Mouse (Mus musculus) limb, embryonic 15.5 days (tissue): ENCODE measurements around the gene Gal3st1. TPM values are rescaled to one million over a fixed set of nuclear protein-coding genes. Genes with fewer than 3 reads are reported as not detected.

ENCODE experiments used
- ATAC-seq: fragments of 200-750 bp; cut with Nextera tagmentation; 2 replicates; pipeline ENCODE4 v1.8.0; 2017; ENCODE audit warnings: low read depth, moderate TSS enrichment; ENCODE audit not compliant: insufficient number of reproducible peaks, low FRiP score, low TSS enrichment
- H3K27ac ChIP-seq: fragments of 300-500 bp; sonication (generic); 2 replicates; pipeline ENCODE4 v1.5.1; 2015; ENCODE audit warnings: moderate library complexity, mild to moderate bottlenecking, inconsistent platforms
- H3K27me3 ChIP-seq: fragments of 300-500 bp; sonication (generic); 2 replicates; pipeline ENCODE4 v1.6.1; 2015; ENCODE audit warnings: inconsistent platforms
- H3K36me3 ChIP-seq: fragments of 300-500 bp; sonication (generic); 2 replicates; pipeline ENCODE4 v1.6.1; 2015; ENCODE audit warnings: inconsistent platforms
- H3K4me1 ChIP-seq: fragments of 300-500 bp; sonication (generic); 2 replicates; pipeline ENCODE4 v1.6.1; 2015; ENCODE audit warnings: inconsistent platforms
- H3K4me2 ChIP-seq: fragments of 300-500 bp; sonication (generic); 2 replicates; pipeline ENCODE4 v1.6.1; 2015; ENCODE audit warnings: mild to moderate bottlenecking, inconsistent platforms
- H3K4me3 ChIP-seq: fragments of 300-500 bp; sonication (generic); 2 replicates; pipeline ENCODE4 v1.5.1; 2015; ENCODE audit warnings: mild to moderate bottlenecking, inconsistent platforms
- H3K9ac ChIP-seq: fragments of 300-500 bp; sonication (generic); 2 replicates; pipeline ENCODE4 v1.6.1; 2015; ENCODE audit warnings: inconsistent platforms
- H3K9me3 ChIP-seq: fragments of 300-500 bp; sonication (generic); 2 replicates; pipeline ENCODE4 v1.6.1; 2016; ENCODE audit warnings: inconsistent platforms
- WGBS: fragments of 180-500 bp; shearing (Covaris S2); methylation state at CpG from one replicate; pipeline ENCODE4 v1.1.7; 2015; 5-methylcytosine and 5-hydroxymethylcytosine counted together
- polyA plus RNA-seq: library from polyadenylated mRNA; unstranded; fragments of >200 nt; fragmentation: Nextera tagmentation; extraction: Ambion mirVana; gene quantifications from 2 replicates; pipeline ENCODE4 v1.2.1, GENCODE M21; 2015

Gal3st1 gene
- polyA plus RNA-seq, 1 experiment from 2014 or later: 2.6 TPM

GRCm38 (mm10) chr11:3983863-3984745, 668 bp downstream of the Gal3st1 start:
- Histone ChIP-seq H3K36me3 (peaks cover 18% of the 10 kb centered on the region), H3K4me3 (peak overlapping the region; percentile 36), H3K4me2 (peak overlapping the region; percentile 56), H3K27me3 (no peaks in the 10 kb centered on the region), H3K9ac (no peak overlapping the region; the same call in 1 of the 2 replicates), H3K9me3 (no peaks in the 10 kb centered on the region), H3K27ac (no peak overlapping the region), H3K4me1 (peaks cover 13% of the 10 kb centered on the region)
- WGBS: 11% methylated on average over 15 of the region's 15 CpGs
- ATAC-seq: no peak

- 64% methylated on average over 3 of the region's 3 CpGs for WGBS
- H3K27ac ChIP-seq: no peak overlapping the region
- no peak overlapping the region for H3K4me3 ChIP-seq
- no peak overlapping the region for H3K4me2 ChIP-seq
- no peak overlapping the region for H3K9ac ChIP-seq
- no peaks in the 10 kb centered on the region for H3K9me3 ChIP-seq
- ATAC-seq: no peak
- H3K27me3 ChIP-seq: no peaks in the 10 kb centered on the region
- H3K36me3 ChIP-seq: no peaks in the 10 kb centered on the region
- no peaks in the 10 kb centered on the region for H3K4me1 ChIP-seq
Measured at GRCm38 (mm10) chr11:3989748-3990147, 6.3 kb downstream of the Gal3st1 start.

GRCm38 (mm10) chr11:3993132-3993531, 9.7 kb downstream of the Gal3st1 start:
- H3K4me3 ChIP-seq: no peak overlapping the region
- no peak for ATAC-seq
- H3K27me3 ChIP-seq: peaks cover 14% of the 10 kb centered on the region
- H3K4me1 ChIP-seq: peaks cover 5% of the 10 kb centered on the region
- H3K4me2 ChIP-seq: no peak overlapping the region
- 65% methylated on average over 6 of the region's 6 CpGs for WGBS
- H3K27ac ChIP-seq: no peak overlapping the region
- no peaks in the 10 kb centered on the region for H3K36me3 ChIP-seq
- H3K9me3 ChIP-seq: no peaks in the 10 kb centered on the region
- H3K9ac ChIP-seq: no peak overlapping the region

DNA sequence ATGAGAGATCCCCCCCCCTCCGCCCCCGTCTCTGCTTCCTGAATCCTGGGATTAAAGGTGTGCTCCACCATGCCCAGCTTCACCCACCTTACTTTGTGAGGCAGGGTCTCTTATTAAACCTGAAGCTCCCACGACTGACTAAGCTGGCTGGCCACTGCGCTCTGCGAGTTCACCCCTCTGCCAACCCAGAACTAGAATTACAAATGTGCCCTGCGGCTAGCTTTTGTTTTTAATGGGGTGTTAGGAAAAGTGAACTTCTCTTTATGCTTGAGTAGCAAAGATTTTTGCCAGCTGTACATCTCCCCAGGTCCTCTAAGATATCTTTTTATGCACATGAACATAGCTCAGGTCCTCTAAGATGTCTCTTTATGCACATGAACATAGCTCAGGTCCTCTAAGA, 10.5 kb downstream of the Gal3st1 start:
- no peak for ATAC-seq
- H3K4me2 ChIP-seq: no peak overlapping the region
- H3K9me3 ChIP-seq: no peaks in the 10 kb centered on the region
- peaks cover 22% of the 10 kb centered on the region for H3K27me3 ChIP-seq
- no peak overlapping the region for H3K27ac ChIP-seq
- WGBS: 66% methylated on average over 6 of the region's 6 CpGs
- no peak overlapping the region for H3K9ac ChIP-seq
- H3K4me1 ChIP-seq: peaks cover 13% of the 10 kb centered on the region
- no peaks in the 10 kb centered on the region for H3K36me3 ChIP-seq
- H3K4me3 ChIP-seq: no peak overlapping the region

DNA sequence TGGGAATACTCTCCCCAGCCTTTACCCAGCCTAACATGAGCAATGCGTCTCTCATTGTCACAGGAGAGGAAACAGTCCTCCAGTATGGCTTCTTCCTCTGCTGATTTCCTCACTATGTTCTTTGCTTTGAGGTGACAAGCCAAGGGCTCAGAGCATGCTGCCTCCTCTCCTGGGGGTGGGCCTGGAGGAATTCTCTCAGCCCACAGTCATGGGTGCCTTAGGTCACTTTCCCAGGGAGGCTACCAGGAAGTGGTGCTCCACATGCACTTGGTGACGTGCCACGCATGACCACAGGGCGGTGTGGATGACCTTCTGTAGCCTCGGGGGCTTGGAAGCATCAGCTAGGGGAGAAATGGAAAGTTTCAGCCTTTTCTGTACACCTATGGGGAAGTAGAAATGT, 12.1 kb downstream of the Gal3st1 start:
- ATAC-seq: no peak
- Histone ChIP-seq H3K9me3 (no peaks in the 10 kb centered on the region), H3K4me1 (peaks cover 14% of the 10 kb centered on the region), H3K4me3 (no peak overlapping the region), H3K36me3 (no peaks in the 10 kb centered on the region), H3K27me3 (peaks cover 24% of the 10 kb centered on the region), H3K4me2 (no peak overlapping the region), H3K27ac (no peak overlapping the region), H3K9ac (no peak overlapping the region)
- 77% methylated on average over 5 of the region's 5 CpGs for WGBS

DNA sequence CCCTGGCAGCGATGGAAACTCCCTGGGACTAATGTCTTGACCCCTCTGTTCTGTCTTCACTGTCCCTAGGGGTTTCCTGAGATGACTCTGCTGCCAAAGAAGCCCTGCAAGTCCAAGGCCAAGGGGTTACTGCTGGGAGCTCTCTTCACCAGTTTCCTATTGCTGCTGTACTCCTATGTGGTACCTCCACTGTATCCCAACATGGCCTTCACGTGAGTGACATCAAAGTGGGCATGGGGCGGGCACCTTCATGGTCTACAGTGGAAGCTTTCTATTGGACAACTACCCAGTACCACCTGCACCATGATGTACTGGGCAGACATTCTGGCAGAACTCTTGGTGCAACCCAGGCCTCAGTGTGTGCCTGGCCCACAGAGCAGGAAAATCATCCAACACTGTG, 13.4 kb downstream of the Gal3st1 start:
- peaks cover 24% of the 10 kb centered on the region for H3K27me3 ChIP-seq
- H3K4me1 ChIP-seq: peaks cover 14% of the 10 kb centered on the region
- 88% methylated on average over 3 of the region's 3 CpGs for WGBS
- H3K9me3 ChIP-seq: no peaks in the 10 kb centered on the region
- no peaks in the 10 kb centered on the region for H3K36me3 ChIP-seq
- no peak for ATAC-seq
- no peak overlapping the region for H3K4me2 ChIP-seq
- H3K9ac ChIP-seq: no peak overlapping the region
- no peak overlapping the region for H3K4me3 ChIP-seq
- H3K27ac ChIP-seq: no peak overlapping the region

GRCm38 (mm10) chr11:3997978-3998720, 14.7 kb downstream of the Gal3st1 start:
- WGBS: 5% methylated on average over 66 of the region's 66 CpGs
- Histone ChIP-seq H3K36me3 (no peaks in the 10 kb centered on the region), H3K9me3 (no peaks in the 10 kb centered on the region), H3K4me2 (peak overlapping the region; percentile 57), H3K9ac (no peak overlapping the region), H3K4me1 (peaks cover 14% of the 10 kb centered on the region), H3K4me3 (peak overlapping the region; percentile 33), H3K27ac (no peak overlapping the region), H3K27me3 (peaks cover 24% of the 10 kb centered on the region)
- no peak for ATAC-seq

DNA sequence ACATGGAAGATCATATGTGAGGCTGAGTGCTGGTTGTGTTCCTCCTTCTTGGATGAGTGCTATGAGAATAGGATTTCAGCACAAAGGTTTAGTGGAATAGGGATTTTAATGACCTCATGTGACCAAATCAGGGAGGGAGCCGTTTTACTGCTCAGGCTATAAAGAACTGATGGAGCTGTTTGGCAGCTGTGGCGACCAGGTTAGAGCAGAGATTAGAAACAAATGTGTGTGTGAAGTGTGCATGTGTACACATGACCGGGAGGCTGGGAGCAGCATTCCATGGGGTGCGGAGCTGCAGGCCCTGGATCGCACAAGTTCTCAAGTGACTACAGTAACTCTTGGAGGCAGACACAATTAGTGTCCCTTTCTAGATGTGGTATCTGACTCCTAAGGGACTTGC, 16.1 kb downstream of the Gal3st1 start:
- no peak overlapping the region for H3K27ac ChIP-seq
- H3K4me1 ChIP-seq: peaks cover 14% of the 10 kb centered on the region
- 0 out of 2 replicates have a peak, but pooled peaks have one; percentile 40 for ATAC-seq
- peaks cover 24% of the 10 kb centered on the region for H3K27me3 ChIP-seq
- H3K4me2 ChIP-seq: no peak overlapping the region
- H3K9me3 ChIP-seq: no peaks in the 10 kb centered on the region
- no peak overlapping the region for H3K9ac ChIP-seq
- WGBS: 13% methylated on average over 5 of the region's 5 CpGs
- no peaks in the 10 kb centered on the region for H3K36me3 ChIP-seq
- H3K4me3 ChIP-seq: no peak overlapping the region

DNA sequence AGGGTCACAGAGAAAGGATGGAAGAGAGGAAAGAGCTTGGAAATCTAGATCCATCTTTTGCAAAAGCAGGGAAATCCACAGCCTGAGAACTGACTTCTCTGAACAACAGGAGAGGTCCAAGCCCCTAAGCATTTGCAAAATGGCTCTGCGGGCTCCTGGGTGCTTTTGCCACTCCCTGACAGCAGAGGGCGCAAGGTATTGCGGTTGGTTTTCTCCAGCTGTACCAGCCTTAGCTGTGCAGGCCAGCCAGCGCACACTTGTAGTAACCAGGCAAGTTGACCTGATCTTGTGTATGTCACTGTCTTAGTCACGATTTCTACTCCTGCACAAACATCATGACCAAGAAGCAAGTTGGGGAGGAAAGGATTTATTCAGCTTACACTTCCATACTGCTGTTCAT, 18.2 kb downstream of the Gal3st1 start:
- no peak overlapping the region for H3K9ac ChIP-seq
- 14% methylated on average over 5 of the region's 5 CpGs for WGBS
- H3K4me2 ChIP-seq: no peak overlapping the region
- H3K27me3 ChIP-seq: peaks cover 26% of the 10 kb centered on the region
- H3K36me3 ChIP-seq: no peaks in the 10 kb centered on the region
- no peaks in the 10 kb centered on the region for H3K9me3 ChIP-seq
- H3K4me3 ChIP-seq: no peak overlapping the region
- ATAC-seq: no peak
- H3K4me1 ChIP-seq: peaks cover 14% of the 10 kb centered on the region
- no peak overlapping the region for H3K27ac ChIP-seq

- no peak overlapping the region for H3K27ac ChIP-seq
- H3K4me3 ChIP-seq: no peak overlapping the region
- no peak overlapping the region for H3K9ac ChIP-seq
- H3K4me2 ChIP-seq: no peak overlapping the region
- 0 out of 2 replicates have a peak, but pooled peaks cover 3% of the 10 kb centered on the region for H3K27me3 ChIP-seq
- 64% methylated on average over 5 of the region's 5 CpGs for WGBS
- H3K36me3 ChIP-seq: no peaks in the 10 kb centered on the region
- ATAC-seq: no peak
- H3K4me1 ChIP-seq: no peaks in the 10 kb centered on the region
- no peaks in the 10 kb centered on the region for H3K9me3 ChIP-seq
Measured at GRCm38 (mm10) chr11:4005220-4005805, 21.9 kb downstream of the Gal3st1 start.

GRCm38 (mm10) chr11:4006462-4006861, 23.0 kb downstream of the Gal3st1 start:
- Histone ChIP-seq H3K36me3 (no peaks in the 10 kb centered on the region), H3K9ac (no peak overlapping the region), H3K4me3 (no peak overlapping the region), H3K4me1 (no peaks in the 10 kb centered on the region), H3K27me3 (0 out of 2 replicates have a peak, but pooled peaks cover 3% of the 10 kb centered on the region), H3K4me2 (no peak overlapping the region), H3K9me3 (no peaks in the 10 kb centered on the region), H3K27ac (no peak overlapping the region)
- WGBS: 82% methylated on average over 3 of the region's 3 CpGs
- ATAC-seq: no peak

- H3K9me3 ChIP-seq: no peaks in the 10 kb centered on the region
- 69% methylated on average over 1 of the region's 1 CpGs for WGBS
Measured at GRCm38 (mm10) chr11:4012616-4013015, 29.2 kb downstream of the Gal3st1 start.

More at GRCm38 (mm10) chr11:4012616-4013015, 29.2 kb downstream of the Gal3st1 start:
- Histone ChIP-seq H3K36me3 (no peaks in the 10 kb centered on the region), H3K4me2 (no peak overlapping the region), H3K4me3 (no peak overlapping the region), H3K27me3 (no peaks in the 10 kb centered on the region), H3K4me1 (no peaks in the 10 kb centered on the region), H3K9ac (no peak overlapping the region), H3K27ac (no peak overlapping the region)
- ATAC-seq: no peak
